Mouse (Mus musculus) kidney, adult 8-10 months (tissue): ENCODE data around the gene Arhgap28.

Source experiments
- DNase-seq, 2 experiments: peaks; one replicate each; pipeline ENCODE4 v3.0.0; 2022

Gene Arhgap28

GRCm38 (mm10) chr17:67930957-67931356 lies 73.0 kb downstream of the Arhgap28 start:
- no peak for DNase-seq

GRCm38 (mm10) chr17:67930467-67930866 lies 73.5 kb downstream of the Arhgap28 start:
- DNase-seq, result no peak

- DNase-seq, result no peak
These were observed 75.6 kb downstream of the Arhgap28 start for GRCm38 (mm10) chr17:67928280-67928679.

- no peak for DNase-seq
These were observed 76.1 kb downstream of the Arhgap28 start for GRCm38 (mm10) chr17:67927864-67928263.

- DNase-seq, result no peak
These were observed 84.0 kb downstream of the Arhgap28 start for GRCm38 (mm10) chr17:67919959-67920358.

GRCm38 (mm10) chr17:67918201-67918600 lies 85.7 kb downstream of the Arhgap28 start:
- no peak for DNase-seq

GRCm38 (mm10) chr17:67916901-67917300 lies 87.0 kb downstream of the Arhgap28 start:
- no peak for DNase-seq

- peak in 1 of 2 experiments; percentile 23 for DNase-seq
These were observed 91.3 kb downstream of the Arhgap28 start for GRCm38 (mm10) chr17:67912640-67913039.

GRCm38 (mm10) chr17:67912051-67912450 lies 91.9 kb downstream of the Arhgap28 start:
- no peak for DNase-seq

- DNase-seq, result no peak
These were observed 95.4 kb downstream of the Arhgap28 start for GRCm38 (mm10) chr17:67908537-67908936.

- no peak for DNase-seq
These were observed 95.8 kb downstream of the Arhgap28 start for GRCm38 (mm10) chr17:67908137-67908536.

- DNase-seq, result no peak
These were observed 96.3 kb downstream of the Arhgap28 start for GRCm38 (mm10) chr17:67907532-67908054.

GRCm38 (mm10) chr17:67906236-67906635 lies 97.7 kb downstream of the Arhgap28 start:
- no peak for DNase-seq

- DNase-seq, result no peak
These were observed 99.5 kb downstream of the Arhgap28 start for GRCm38 (mm10) chr17:67904315-67904944.

GRCm38 (mm10) chr17:67902847-67903246 lies 101.1 kb downstream of the Arhgap28 start:
- DNase-seq, result no peak

- no peak for DNase-seq
These were observed 102.8 kb downstream of the Arhgap28 start for GRCm38 (mm10) chr17:67901161-67901560.

- DNase-seq, result no peak
These were observed 104.5 kb downstream of the Arhgap28 start for GRCm38 (mm10) chr17:67899376-67899775.

- DNase-seq, result no peak
These were observed 107.5 kb downstream of the Arhgap28 start for GRCm38 (mm10) chr17:67896413-67896812.

- no peak for DNase-seq
These were observed 114.2 kb downstream of the Arhgap28 start for GRCm38 (mm10) chr17:67889481-67890325.

- no peak for DNase-seq
These were observed 115.8 kb downstream of the Arhgap28 start for GRCm38 (mm10) chr17:67888081-67888480.

GRCm38 (mm10) chr17:67886326-67886725 lies 117.6 kb downstream of the Arhgap28 start:
- no peak for DNase-seq

- DNase-seq, result no peak
These were observed 126.3 kb downstream of the Arhgap28 start for GRCm38 (mm10) chr17:67877599-67877998.

GRCm38 (mm10) chr17:67869731-67870601 lies 134.0 kb downstream of the Arhgap28 start:
- DNase-seq, result peak; percentile 34 to 70
